Mouse (Mus musculus) gonadal fat pad, adult 2 months (tissue): ENCODE measurements around the gene Ctss. TPM values are rescaled to one million over a fixed set of nuclear protein-coding genes. Genes with fewer than 3 reads are reported as not detected.
"Not testable (repeated sequence)": the region's sequence is repeated elsewhere in the genome, so short reads cannot be mapped to it uniquely, and the experiment has no call there.

Source experiments
- DNase-seq: peaks from one replicate; pipeline ENCODE4 v3.0.0-alpha.2; 2012; ENCODE audit warnings: low read depth
- polyA plus RNA-seq: library from polyadenylated mRNA; depleted of rRNA; stranded (reverse); fragments of >200 nt; gene quantifications from 2 replicates; pipeline ENCODE4 v1.2.3, GENCODE M21; 2012; rRNA removed

Ctss gene
- polyA plus RNA-seq, 1 experiment, result 26.2 TPM

DNA sequence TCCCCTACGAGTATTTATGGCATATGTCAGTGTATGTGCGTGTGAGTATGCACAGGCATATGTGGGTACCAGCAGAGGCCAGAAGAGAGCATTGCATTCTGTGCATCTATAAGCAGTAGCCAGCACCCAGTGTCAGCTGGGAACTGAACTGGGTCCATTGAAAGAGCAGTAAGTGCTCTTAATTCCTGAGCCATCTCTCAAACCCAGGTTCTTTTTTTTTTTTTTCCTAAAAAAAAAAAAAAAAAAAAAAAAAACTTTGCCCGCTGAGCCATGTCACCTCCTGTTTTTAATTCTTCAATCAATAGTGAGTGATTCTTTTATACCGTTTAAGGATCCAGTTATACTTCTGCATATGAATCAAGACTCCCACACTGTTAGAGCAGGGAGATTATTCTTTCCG, 6.8 kb downstream of the Ctss start:
- no peak for DNase-seq

DNA sequence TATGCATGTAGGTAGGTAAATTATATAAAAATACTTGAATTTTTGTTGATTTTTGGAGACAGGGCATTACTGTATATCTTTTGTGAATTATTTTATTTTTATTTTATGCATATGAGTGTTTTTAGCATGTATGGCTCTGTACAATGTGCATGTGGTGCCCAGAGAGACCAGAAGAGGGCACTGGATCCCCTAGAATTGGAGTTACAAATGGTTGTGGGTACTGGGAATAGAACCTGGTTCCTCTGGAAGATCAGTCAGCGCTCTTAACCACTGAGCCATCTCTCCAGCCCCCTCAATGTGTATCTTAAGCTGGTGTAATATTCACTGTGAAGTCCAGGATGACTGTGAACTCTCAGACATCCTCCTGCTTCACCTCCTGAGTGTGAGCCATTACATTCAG, 8.3 kb downstream of the Ctss start:
- DNase-seq, result no peak

- DNase-seq, result peak; percentile 23
Measured at GRCm38 (mm10) chr3:95538936-95539335, 12.3 kb downstream of the Ctss start.

- no peak for DNase-seq
Measured at GRCm38 (mm10) chr3:95539837-95540236, 13.3 kb downstream of the Ctss start.

- DNase-seq, result not testable (repeated sequence)
Measured at GRCm38 (mm10) chr3:95541186-95541585, 14.6 kb downstream of the Ctss start.

DNA sequence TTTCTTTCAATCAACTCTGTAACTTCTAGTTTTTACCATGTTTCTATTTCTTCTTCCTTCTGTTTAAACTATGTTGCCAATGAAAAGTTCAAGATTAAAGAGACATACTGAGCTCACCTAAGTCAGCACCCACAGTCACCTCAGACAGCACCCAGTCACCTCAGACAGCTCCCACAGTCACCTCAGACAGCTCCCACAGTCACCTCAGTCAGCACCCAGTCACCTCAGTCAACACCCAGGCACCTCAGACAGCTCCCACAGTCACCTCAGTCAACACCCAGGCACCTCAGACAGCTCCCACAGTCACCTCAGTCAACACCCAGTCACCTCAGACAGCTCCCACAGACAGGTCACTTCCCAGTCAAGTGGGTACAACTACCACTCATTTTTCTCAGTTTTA, 15.6 kb downstream of the Ctss start:
- DNase-seq, result no peak

DNA sequence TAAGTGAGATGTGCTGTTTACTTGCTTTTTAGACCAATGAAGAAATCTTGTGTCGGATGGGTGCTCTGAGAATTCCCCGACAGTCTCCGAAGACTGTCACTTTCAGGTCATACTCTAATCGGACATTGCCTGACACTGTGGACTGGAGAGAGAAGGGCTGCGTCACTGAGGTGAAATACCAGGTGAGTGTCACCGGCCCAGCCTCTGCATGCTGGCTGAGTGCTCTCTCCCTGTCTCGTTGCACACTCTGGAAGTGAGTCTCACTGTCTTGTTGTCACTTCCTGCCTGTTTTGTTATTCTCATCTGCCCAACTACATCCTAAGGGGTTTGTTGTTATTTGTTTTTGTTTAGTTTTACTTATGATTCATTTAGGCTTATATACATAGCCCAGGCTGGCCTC, 16.4 kb downstream of the Ctss start:
- DNase-seq, result no peak

DNA sequence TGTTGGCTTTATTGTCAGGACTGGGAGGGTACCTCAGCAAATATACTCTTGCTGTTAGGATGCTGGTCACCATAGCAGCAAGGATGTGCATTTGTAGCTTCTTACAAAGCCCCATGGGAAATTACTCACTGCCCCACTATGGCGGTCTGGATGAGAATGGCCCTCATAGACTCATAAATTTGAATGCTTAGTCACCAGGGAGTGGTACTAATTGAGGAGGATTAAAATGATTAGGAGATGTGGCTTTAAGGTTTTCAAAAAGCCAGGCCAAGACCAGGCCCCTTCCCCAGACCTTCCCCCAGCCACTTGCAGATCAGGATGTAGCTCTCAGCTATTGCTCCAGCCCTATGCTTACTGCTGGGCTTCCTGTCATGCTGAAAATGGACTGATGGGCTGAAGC, 23.6 kb downstream of the Ctss start:
- DNase-seq, result no peak

- no peak for DNase-seq
Measured at GRCm38 (mm10) chr3:95553986-95554385, 27.4 kb downstream of the Ctss start.

DNA sequence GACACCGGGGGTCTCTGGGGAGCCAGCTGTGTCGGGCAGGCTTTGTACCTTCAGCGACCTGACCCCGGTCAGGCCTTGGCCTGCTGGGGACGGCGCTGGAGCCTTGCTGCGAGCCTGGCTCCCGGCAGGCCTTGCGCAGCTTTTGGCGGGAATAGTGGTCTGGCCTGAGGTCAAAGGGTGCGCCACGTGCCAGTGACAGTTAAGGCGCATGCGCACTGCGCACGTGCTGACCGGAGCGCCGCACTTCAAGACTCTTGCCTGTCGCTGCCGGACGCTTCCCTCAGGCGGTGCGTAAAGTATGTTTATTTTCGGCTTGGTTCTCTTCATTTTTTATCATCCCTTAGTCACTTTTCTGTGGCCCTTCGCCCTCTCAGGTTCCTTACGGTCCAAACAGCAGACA, 32.9 kb downstream of the Ctss start, which contains the start of gene Hormad1:
Gene Hormad1 (plus strand): TSS at position 241 of the 400 bp plus-strand sequence.
- no peak for DNase-seq

GRCm38 (mm10) chr3:95560738-95561137, 34.2 kb downstream of the Ctss start:
- no peak for DNase-seq

- DNase-seq, result no peak
Measured at GRCm38 (mm10) chr3:95561826-95562225, 35.2 kb downstream of the Ctss start.

DNA sequence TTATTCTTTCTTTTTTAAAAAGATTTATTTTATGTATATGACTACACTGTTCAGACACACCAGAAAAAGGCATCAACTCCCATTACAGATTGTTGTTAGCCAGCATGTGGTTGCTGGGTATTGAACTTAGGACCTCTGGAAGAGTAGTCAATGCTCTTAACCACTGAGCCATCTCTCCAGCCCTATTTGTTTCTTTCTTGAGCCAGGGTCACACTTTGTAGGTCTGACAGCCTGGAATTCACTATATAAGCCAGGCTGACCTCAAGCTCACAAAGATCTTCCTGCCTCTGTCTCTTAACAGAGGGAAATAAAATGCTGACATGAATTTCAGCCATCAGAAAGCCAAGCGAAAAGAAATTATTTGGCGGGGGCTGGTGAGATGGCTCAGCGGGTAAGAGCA, 43.0 kb downstream of the Ctss start:
- no peak for DNase-seq

GRCm38 (mm10) chr3:95587754-95588603, 61.4 kb downstream of the Ctss start:
- DNase-seq, result no peak

DNA sequence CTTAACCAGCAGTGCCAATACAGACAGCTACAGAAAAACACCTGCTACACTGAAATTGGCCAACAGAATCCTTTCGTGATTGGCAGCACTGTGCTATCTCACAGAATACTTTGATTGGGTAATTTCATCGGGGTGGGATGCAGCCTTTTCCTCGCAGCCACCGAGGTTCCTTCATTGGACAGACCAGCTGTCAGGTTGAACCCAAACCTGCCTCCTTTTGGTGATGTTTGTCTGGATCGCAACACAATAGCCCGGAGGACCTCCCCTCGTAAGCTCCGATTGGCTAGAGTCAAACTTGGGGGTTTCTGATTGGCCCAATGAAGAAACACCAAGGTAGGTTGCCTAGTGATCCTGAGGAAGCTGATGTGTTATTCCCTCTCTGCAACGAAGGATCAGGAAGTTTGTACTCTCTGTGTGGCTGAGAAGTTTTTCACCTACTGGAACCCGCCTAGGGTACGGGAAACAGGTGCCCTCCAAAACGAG, 62.1 kb downstream of the Ctss start, which contains the start of gene Golph3l:
Gene Golph3l (plus strand): TSS at position 331 of the 483 bp plus-strand sequence.
- DNase-seq, result peak; percentile 95

DNA sequence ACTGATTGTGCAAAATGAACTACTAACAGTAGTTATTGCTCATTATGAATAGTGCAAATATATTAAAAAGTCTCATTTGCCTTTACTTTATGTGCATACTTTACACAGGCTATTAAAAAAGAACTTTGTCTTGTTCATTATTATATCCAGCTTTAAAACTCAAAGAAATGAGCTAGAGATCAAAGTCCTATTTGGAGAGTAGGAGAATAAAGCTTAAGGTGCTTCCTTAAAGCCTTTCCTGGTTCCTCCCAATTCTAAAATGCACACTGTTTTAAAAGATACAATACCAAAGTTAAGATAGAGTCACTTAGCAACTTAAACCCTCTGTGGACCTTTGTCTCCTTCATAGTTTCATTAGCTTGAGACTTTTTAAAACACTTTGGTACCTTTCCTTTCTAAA, 72.1 kb downstream of the Ctss start:
- DNase-seq, result no peak

GRCm38 (mm10) chr3:95601287-95601686, 74.7 kb downstream of the Ctss start:
- no peak for DNase-seq

Other genes starting within 250 kb of the Ctss start
- gene Mindy1, start 245.4 kb upstream of the Ctss start, polyA plus RNA-seq, result 90.3 and 111 TPM in 2 replicates
- 23.6 and 28.2 TPM in 2 replicates for gene Prune1, start 244.7 kb upstream of the Ctss start, polyA plus RNA-seq
- 18.1 and 26.0 TPM in 2 replicates for gene Anxa9, start 219.6 kb upstream of the Ctss start, polyA plus RNA-seq
- 92.9 and 123 TPM in 2 replicates for gene Cers2, start 212.0 kb upstream of the Ctss start, polyA plus RNA-seq
- gene Setdb1, start 169.6 kb upstream of the Ctss start, polyA plus RNA-seq, result 16.1 and 17.1 TPM in 2 replicates
- gene 4930558C23Rik, start 123.9 kb upstream of the Ctss start, polyA plus RNA-seq, result not detected in 2 replicates
- 27.0 and 31.4 TPM in 2 replicates for gene Arnt, start 92.4 kb upstream of the Ctss start, polyA plus RNA-seq
- 14.6 and 14.8 TPM in 2 replicates for gene Ctsk, start 27.5 kb upstream of the Ctss start, polyA plus RNA-seq
- not detected in 2 replicates for gene Hormad1, start 32.9 kb downstream of the Ctss start, polyA plus RNA-seq
- gene Golph3l, start 62.1 kb downstream of the Ctss start, polyA plus RNA-seq, result 11.1 and 12.8 TPM in 2 replicates
- gene Ensa, start 98.2 kb downstream of the Ctss start, polyA plus RNA-seq, result 14.6 and 19.8 TPM in 2 replicates
- 27.3 and 42.5 TPM in 2 replicates for gene Mcl1, start 132.0 kb downstream of the Ctss start, polyA plus RNA-seq
- gene Adamtsl4, start 161.1 kb downstream of the Ctss start, polyA plus RNA-seq, result 12.5 and 15.3 TPM in 2 replicates
- gene Ecm1, start 212.8 kb downstream of the Ctss start, polyA plus RNA-seq, result 504 and 611 TPM in 2 replicates
- 25.2 and 31.4 TPM in 2 replicates for gene Tars2, start 233.4 kb downstream of the Ctss start, polyA plus RNA-seq